Mouse (Mus musculus) embryo, embryonic 11 days (tissue): Measurements from ENCODE around the gene Brip1.

Source experiments
- DNase-seq: peaks from one replicate; pipeline ENCODE4 v3.0.0-alpha.2; 2015

Brip1 gene

DNA sequence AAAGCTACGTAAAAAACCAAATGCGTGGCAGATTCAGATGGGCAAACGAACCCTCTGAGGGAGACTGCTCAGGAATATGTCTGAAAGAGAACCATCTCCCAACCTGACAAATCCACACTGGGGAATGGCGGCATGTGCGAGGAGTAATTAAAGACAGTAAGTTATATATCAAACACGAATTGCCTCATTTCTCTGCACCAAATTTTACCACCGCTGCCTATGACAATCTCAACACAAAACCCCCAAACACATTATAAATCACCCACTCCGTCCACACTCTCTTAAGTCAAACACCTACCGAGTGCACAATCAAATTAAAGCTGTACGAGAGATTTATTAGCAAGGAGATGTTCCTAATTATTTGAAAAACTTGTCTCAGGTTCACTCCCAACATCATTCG is 184.8 kb downstream of the Brip1 start:
- no peak for DNase-seq

DNA sequence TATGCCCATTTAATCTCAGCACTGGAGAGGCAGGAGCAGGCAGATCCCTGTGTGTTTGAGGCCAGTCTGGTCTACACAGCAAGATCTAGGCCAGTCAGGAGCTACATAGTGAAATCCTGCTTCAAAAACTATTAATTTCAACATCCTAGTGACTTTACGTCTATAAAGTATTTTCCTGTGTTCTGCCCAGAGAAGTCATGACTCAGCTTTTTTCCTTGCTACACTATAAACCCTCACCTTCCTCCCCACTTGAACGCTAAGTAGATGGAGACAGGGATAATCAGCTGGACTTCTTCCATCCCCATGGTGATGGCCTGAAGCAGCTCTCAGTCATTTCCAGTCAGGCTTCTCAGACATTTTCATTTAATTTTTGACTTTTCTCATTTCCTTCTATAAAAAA is 187.9 kb downstream of the Brip1 start:
- no peak for DNase-seq

DNA sequence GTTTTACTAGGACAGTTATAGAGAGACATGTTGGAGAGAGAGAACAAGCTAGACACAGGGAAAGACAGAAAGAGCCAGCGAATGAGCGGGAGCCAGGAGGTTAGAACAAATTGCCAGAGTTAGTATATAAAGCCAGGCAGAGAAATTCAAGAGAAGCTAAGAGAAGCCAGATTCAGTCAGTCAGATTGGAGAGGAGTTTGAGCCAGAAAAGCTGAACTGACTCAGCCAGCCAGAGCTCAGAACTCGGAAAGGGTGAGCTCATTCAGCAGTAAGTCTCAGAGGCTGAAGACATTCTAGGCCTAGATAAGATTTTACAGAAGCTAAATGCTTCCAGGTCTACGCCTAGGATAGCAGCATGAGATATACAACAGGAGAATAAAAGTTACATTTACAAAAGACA is 190.5 kb downstream of the Brip1 start:
- DNase-seq, result no peak

DNA sequence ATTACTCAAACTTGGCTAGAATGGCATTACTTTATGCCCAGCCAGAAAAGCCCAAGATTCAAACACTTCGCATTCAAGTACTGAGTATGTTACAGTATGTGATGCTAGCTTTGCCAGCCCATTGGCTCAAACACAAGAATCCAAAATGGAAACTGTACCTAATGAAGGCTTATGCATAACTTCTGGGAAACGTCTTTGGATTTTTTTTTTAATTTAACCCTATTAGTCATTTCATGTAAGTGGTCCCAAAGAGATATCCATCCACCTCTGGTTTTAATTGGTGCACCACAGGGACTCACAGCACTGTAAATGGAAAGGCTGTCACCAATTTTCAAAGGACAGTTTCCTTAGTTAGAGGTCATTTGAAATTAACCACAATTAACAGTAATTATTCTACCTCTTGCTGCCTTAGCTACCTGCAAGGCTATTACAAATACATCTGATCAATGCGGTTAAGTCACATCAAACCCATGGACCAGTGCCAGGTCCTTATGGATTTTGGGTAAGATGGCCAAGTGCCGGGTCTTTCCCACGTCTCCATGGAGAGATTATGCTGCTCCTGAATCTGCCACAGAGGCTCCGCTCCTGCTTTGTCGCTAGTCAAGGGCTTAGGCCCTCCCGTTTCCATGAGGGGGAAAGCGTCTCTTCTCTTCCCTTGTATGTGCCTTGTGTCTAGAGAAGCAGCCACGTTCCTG is 192.6 kb downstream of the Brip1 start:
- no peak for DNase-seq
